Mouse (Mus musculus): ENCODE results near the gene Arhgef9. TPM values are rescaled to one million over a fixed set of nuclear protein-coding genes. Genes with fewer than 3 reads are reported as not detected.

The Arhgef9 gene
- polyA plus RNA-seq, 1 experiment = 0.20 TPM

DNA sequence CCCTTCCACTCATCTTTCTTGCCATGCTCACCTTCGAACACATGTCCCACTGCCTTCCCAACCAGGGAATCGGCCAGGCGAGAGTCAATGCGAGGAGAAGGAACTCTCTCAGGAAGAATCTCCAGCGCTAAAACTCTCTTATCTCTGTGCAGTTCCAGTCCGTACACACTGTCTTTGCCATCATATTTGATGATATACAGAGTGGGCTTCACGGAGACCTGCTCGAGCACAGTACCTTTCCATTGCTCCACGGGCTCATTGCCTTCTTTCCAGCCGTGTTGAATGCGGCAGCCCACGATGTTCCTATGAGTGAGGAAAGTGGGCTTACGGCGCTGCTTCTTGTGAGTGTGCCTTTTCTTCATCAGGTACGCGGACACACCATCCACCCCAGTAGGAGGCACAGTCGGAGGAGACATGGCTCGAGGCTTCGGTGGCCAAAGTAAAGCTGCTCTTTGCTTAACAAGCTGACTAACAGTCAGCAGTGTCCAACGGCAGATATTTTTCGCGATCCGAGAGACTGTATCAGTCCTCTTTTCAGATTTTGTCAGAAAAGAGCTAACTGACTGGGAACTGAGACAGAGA, 170.8 kb downstream of the Arhgef9 start:
- no peak for TF ChIP-seq FLI1 (IDR thresholded peaks at IDR 0.05; ENCODE audit: low read length)
- no peak for TF ChIP-seq GATA1 (IDR thresholded peaks at IDR 0.05; ENCODE audit: borderline replicate concordance, low read length)

DNA sequence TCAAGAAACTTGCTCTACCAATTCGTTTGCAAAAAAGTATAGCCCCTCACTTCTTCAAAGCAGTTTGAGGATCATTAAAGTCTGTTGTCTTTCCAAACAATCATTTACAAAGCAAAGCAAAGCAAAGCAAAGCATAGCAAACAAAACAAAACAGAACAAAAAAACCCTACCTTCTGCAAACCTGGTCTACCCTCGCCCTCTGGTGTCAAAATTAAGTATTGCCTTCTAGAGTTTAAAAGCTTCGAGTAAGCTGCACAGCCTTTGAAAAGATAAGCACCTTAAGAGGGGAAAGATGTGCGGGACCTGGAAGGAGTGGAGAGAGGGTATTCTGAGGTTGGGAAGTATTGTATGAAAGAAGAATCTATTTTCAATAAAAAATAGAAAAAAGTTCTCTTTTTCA, 184.6 kb downstream of the Arhgef9 start:
- Histone ChIP-seq H3K4me3 (replicated peaks) (no peak overlapping the region), H3K4me1 (no peaks in the 10 kb centered on the region), H3K9me3 (no peaks in the 10 kb centered on the region), H3K36me3 (replicated peaks; ENCODE audit: low read length) (no peaks in the 10 kb centered on the region), H3K27me3 (replicated peaks) (peaks cover 7% of the 10 kb centered on the region)
- TF ChIP-seq FLI1 (IDR thresholded peaks at IDR 0.05; ENCODE audit: low read length) (no peak), GATA1 (IDR thresholded peaks at IDR 0.05; ENCODE audit: borderline replicate concordance, low read length) (no peak)

More for the DNA sequence above, 170.8 kb downstream of the Arhgef9 start:
- Histone ChIP-seq H3K36me3 (replicated peaks; ENCODE audit: low read length) (no peaks in the 10 kb centered on the region), H3K9me3 (0 out of 2 replicates have a peak, but pooled peaks cover 4% of the 10 kb centered on the region), H3K27me3 (replicated peaks) (peaks cover 17% of the 10 kb centered on the region), H3K4me1 (peaks cover 14% of the 10 kb centered on the region), H3K4me3 (replicated peaks) (peak overlapping the region; percentile 93)

Other genes with a start within 250 kb of the Arhgef9 start
- gene Spin4, start 170.2 kb downstream of the Arhgef9 start, polyA plus RNA-seq (2012; ENCODE audit: insufficient read depth, low replicate concordance) = not detected in 2 replicates
- gene Amer1, start 248.0 kb upstream of the Arhgef9 start, polyA plus RNA-seq (2012; ENCODE audit: insufficient read depth, low replicate concordance) = 0.46 TPM in 1 of 2 replicates, not detected in the other